Mouse (Mus musculus) lung, adult 2 months (tissue): ENCODE measurements around the gene Ddx28.

Experiments
- CTCF ChIP-seq: fragments of 200-500 bp; IDR thresholded peaks from 2 replicates; pipeline ENCODE4 v1.5.1; 2011; ENCODE audit warnings: mild to moderate bottlenecking, low read length, control low read depth; ENCODE audit not compliant: insufficient read depth
- POLR2A ChIP-seq: fragments of 200-500 bp; IDR thresholded peaks from 2 replicates; pipeline ENCODE4 v1.6.1; 2011; ENCODE audit warnings: low read depth, mild to moderate bottlenecking, control low read depth, low read length, borderline replicate concordance; ENCODE audit errors: extremely low read depth

GRCm38 (mm10) chr8:106039605-106040004 is 27.9 kb upstream of the Ddx28 start:
- no peak for TF ChIP-seq POLR2A
- TF ChIP-seq CTCF = no peak
